Mouse (Mus musculus): ENCODE measurements around the gene Cox19.
A peak's percentile ranks its signal among the peaks of the same experiment; 100 is the strongest.
"Not testable (repeated sequence)": the region's sequence is repeated elsewhere in the genome, so short reads cannot be mapped to it uniquely, and the experiment has no call there.

The Cox19 gene

DNA sequence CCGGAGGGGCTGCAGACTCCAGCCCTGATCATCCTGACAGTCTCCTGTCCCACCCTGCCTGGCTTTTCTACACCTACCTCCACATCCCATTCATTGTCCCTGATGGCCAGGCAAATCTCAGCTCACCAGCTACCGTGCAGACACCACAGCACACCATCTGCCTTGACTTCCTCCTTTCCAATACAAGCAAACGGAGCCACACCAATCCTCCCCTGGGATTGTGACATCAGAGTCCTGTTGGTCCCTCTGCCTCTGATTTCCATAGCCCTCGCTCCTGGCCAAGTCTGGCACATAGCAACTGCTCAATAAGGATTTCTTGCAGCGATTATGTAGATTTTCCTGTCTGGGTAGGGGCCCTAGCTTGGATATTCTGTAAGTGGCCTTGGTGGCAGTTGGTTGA, at the start of gene Cox19:
Gene Cox19, minus strand, starts transcription at position 285 of the 400 bp plus-strand sequence.
- DNase-seq (ENCODE audit: low read depth, low spot score) = no peak

DNA sequence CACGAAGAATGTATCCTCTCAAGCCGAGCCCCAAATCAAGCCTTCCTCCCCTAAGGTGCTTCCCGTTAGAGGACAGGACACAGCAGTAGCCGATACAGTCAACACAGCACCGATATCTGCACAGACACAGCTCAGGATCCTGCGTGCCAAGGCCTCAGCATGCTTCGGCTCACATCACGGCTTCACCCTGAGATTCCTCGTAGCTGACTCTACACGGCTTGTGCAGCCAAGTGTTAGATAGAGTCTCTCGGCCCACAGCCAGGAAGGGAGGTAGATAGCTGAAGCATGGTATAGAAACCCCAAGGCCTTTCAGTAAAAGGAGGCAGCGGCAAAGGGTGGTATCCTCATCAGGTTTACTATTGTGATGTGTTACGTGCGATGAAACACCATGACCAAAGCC, 48.8 kb upstream of the Cox19 start:
- no peak for DNase-seq (ENCODE audit: low read depth, low spot score)

DNA sequence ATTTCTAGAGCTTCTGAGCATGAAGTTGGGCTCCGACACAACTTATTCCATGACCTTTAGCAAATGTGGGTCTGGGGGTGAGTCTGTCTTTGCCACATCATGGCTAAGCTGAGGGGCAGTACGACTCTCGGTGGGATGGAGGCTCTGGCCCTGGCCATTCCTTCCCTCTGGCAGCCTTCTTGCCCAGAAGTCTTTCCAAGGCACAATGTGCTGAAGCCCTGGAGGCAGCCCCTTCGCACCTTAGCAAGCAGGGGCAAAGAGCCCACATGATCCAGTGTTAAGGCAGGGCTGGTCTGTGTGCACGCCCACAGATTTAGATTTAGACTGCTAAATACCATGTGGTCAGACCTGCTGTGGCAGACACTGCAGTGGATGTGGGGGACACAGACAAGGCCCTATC, 47.6 kb upstream of the Cox19 start:
- no peak for DNase-seq (ENCODE audit: low read depth, low spot score)

DNA sequence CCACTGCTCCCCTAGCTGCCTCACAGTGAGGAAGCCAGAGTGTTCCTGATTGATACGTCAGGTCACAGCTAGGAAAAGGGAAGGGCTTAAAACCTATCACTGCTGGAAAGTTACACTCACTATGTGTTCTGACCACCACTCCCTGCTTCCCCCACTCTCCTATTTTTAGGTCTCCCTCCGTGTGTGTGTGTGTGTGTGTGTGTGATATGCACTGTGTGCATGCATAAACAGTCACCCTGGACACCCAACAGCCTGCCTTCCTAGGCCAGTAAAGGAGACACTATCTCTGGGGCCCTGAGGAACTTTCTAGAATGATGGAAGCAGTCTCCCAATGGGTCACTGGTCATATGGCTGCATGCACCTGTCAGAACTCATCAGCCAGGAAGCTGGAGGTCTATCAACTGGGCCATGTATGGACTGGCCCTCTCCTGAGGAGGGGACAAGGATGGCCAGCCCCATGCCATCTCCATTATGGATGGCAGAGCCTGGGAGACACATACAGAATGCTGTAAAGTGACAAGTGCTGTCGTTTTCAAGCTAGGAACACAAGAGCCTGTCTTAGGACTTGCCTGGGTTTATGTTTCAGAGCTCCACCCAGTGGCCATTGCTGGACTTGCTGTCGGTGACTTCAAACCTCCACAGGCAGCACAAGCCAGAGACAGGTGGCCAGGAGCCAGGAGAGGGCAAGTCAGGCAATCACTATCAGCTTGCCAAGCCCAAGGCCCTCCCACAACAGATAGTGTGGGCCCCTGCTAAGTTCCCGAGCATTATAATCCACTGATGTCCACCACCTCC, 46.9 kb upstream of the Cox19 start:
- peak; percentile 92 for DNase-seq (ENCODE audit: low read depth, low spot score)

DNA sequence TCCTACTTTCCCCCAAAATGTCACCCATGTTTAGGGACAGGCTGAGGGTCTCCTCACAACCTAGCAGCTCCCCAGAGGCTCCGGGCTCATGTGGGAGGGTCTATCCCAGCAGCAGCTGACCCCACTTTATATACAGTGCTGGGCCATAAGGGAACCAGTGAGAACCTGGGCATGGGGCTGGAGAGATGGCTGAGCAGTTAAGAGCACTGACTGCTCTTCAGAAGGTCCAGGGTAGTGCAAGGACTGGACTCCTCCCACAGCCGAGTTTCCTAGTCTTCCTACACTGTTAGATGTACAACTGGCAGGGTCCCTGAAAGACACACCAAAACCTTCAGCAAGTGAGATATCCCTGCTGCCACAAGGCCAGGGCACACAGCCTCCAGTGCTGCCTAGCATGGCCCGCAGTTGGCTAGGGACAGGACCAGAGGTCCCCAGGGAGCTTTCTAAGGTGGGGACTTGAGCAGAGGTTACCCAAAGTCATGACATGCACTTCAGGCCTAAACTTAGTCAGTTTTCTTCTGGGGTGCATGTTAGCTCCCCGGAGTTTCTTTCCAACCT, 46.2 kb upstream of the Cox19 start:
- no peak for DNase-seq (ENCODE audit: low read depth, low spot score)

DNA sequence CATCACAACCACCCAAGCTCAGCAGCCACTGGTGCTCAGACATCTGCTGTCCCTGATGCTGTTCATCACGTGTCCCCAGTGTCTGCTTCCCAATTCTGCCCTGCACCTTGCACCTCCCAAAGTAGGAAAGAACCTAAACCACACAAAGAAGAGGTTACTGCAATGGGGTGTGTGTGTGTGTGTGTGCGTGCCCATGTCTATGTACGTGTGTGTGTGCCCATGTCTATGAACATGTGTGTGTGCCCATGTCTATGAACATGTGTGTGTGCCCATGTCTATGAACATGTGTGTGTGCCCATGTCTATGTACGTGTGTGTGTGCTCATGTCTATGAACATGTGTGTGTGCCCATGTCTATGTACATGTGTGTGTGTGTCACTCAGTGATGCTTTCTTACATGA, 44.3 kb upstream of the Cox19 start:
- DNase-seq (ENCODE audit: low read depth, low spot score) = no peak

DNA sequence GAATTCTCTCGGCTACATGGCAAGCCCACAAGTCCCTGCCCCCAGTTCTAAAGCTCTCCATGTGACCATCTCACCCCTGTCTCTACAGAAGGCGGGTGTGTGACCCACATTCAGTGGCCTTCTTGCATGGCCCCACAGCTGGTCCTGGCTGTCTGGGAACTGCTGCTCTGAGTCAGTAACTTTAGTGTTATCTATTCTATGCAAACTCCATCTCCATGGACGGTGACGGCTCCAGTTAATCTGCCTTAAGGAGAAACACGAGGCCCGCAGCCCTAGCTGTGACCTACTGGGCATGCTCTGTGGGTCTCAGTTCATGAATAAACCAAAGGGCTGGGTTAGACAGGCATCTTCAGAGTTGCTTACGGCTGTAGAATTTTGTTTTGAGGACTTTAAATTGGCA, 43.2 kb upstream of the Cox19 start:
- DNase-seq (ENCODE audit: low read depth, low spot score) = no peak

DNA sequence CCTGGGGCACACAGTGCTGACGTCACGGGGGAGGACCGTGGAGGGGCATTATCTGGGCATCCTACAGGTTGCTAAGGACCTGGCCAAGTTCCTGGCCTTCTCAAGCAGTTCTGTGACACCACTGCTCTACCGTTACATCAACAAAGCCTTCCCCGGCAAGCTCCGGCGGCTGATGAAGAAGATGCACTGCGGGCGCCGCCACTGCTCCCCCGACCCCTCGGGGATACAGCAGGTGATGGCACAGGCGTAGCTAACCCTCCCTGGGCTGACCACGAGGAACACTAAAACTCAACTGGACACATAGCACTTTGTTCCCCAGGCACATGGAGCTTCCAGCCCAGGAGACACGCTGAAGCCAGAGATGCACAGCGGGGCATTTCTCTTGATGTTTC, 42.0 kb upstream of the Cox19 start:
- DNase-seq (ENCODE audit: low read depth, low spot score) = no peak

DNA sequence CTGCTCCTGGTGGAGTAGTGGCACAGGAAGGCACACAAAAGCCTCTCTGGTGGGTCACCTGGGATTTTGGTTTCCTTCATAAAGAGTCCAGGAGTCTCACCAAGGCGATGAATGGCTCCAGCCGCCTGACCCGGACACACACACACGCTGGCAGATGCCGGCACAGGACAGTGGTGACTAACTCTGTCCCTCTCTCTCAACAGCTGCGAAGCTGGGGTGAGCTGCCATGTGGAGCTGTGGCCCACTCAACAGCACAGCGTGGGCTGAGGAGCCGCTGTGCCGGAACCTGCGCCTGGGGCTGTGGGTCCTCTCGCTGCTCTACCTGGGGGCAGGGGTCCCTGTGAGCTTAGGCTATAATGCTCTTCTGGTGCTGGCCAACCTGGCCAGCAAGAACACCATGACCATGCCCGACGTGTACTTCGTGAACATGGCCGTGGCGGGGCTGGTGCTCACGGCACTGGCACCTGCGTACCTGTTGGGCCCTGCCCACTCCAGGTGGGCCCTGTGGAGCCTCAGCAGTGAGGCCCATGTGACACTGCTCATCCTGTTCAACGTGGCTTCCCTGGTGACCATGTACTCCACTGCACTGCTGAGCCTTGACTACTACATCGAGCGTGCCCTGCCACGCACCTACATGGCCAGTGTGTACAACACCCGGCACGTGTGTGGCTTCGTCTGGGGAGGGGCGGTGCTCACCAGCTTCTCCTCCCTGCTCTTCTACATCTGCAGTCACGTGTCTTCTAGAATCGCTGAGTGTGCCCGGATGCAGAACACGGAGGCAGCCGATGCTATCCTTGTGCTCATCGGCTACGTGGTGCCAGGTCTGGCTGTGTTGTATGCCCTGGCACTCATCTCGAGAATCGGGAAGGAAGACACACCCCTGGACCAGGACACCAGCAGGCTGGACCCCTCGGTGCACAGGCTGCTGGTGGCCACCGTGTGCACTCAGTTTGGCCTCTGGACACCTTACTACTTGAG, 41.3 kb upstream of the Cox19 start:
- DNase-seq (ENCODE audit: low read depth, low spot score) = no peak

DNA sequence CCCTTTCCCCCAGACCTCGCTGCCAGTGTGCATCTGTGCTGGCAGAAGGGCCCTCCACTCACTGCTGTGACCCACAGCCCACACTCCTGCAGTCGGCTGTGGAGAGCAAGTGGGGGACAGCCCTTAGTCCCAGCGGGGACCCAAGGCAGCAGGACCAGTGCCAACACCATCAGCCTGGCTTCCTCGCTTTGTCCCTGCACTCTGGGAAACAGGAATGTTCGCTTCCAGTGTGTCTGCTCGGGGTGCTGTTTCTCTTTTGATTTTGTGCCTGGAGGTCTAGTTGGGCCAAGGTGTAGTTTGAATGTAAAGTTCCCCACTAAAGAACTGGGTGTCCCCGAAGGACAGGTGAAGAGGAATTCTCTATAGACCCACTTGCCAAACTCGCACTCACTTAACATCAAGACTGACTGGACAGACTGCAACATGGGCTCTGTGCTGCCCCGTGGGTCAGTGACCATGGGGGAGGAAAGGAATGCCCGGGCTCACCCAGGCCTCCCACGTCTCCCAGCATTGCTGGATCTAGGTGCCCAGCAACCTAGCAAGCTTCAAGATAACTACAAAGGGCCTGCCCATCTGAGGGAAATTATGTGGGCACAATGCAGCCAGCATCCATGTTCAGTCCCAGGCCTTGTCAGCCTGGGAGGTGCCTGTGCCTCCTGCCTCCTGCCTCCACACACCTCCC, 40.2 kb upstream of the Cox19 start:
- DNase-seq (ENCODE audit: low read depth, low spot score) = no peak

DNA sequence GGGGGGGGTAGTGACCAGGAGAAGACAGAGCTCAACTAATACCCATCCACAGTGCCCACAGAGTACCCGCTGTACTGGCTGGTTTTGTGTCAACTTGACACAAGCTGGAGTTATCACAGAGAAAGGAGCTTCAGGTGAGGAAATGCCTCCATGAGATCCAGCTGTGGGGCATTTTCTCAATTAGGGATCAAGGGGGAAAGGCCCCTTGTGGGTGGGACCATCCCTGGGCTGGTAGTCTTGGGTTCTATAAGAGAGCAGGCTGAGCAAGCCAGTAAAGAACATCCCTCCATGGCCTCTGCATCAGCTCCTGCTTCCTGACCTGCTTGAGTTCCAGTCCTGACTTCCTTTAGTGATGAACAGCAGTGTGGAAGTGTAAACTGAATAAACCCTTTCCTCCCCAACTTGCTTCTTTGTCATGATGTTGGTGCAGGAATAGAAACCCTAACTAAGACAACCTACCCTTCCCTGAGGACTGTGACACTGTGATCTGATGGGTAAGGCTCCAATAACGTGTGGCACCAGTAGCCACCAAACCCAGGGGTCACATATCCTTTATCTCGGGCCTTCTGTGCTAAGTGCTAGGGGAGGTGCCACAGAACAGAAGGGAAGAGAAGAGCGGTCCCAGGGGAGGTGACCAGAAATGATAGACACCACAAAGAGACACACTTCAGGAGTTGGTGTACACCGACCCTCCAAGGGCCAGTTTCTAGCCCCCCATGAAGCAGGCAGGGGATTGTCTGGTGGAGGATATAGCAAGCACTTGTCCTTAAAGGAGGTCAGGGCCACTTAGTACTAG, 39.3 kb upstream of the Cox19 start:
- DNase-seq (ENCODE audit: low read depth, low spot score) = not testable (repeated sequence)

DNA sequence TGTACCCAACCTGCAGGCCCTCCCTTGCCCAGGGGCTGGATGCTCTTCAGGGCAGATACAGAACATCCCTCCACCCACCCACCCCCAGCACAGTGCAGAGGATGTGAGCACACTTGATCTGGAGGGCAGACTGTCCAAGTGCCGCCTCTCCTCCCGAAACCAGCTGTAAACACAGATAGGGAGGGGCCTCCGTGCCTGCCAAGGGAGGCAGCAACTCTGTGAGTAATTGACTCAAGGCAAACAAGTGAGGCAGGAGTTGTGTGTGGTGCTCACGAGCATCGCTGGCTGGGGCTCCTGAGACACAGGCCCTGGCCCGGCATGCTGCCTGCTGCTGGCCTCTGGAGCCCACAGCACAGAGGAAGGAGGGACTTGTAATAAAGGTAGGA, 38.5 kb upstream of the Cox19 start:
- no peak for DNase-seq (ENCODE audit: low read depth, low spot score)

DNA sequence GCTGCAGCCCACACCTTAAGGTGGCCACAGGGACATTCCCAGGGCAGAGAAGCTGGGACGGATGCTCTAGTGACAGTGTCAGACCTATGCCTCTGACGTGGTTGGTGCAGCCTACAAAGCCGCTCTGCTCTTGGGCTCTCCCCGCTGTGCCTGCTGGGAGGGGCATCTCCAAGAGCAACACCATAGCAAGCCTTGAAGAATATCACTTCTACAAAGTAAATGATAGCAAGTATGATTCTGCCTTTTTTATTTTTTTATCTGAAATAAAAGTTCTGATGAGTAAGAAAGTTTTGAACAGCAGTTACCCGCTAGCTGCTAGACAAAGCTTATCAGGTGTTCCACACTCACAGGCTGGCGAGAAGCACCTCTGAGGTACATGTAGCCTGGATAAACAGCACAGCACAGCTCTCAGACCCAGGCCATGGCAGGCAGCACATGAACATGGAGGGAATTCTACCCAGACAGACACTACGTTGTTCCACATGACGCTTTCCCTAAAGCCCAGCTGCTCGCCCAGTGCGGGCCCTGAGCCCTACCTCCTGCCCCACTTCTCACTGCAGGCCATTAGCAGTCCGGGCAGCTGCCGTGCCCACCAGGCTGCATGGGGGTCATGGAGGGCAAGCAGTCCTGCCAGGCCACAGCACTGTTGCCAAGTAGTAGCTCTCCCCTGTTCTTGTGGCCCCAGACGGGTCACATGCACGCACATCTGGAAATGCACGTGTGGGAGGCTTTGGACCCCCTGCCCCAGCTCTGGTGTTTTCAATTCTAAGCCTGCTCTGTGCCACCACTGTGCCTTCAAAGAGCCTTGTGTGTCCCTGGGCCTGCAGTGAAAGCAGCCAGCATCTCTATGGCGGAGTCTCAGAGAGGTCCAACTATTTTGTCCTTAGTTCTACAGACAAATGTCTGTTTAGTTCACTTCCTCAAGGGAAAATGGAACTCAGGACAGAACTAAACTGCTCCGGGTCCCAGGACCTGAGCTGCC, 37.8 kb upstream of the Cox19 start:
- DNase-seq (ENCODE audit: low read depth, low spot score) = no peak

DNA sequence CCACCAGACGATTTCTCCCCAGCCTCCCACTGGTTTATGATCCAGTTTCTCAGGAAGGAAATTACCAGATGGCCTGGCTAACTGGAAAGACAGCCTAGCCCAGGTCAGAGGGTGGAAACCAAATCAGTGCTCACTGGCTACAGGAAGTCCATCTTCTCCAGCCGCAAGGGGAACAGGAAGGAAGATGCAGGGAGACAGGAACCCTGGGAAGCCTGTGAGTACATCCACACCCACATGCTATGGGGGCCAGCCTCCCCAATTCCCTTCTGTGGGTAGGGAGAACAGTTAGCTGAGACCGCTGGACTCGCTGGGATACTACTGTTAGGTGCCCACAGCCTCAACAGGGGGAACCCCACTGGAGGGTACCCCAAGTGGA, 37.0 kb upstream of the Cox19 start:
- DNase-seq (ENCODE audit: low read depth, low spot score) = no peak

DNA sequence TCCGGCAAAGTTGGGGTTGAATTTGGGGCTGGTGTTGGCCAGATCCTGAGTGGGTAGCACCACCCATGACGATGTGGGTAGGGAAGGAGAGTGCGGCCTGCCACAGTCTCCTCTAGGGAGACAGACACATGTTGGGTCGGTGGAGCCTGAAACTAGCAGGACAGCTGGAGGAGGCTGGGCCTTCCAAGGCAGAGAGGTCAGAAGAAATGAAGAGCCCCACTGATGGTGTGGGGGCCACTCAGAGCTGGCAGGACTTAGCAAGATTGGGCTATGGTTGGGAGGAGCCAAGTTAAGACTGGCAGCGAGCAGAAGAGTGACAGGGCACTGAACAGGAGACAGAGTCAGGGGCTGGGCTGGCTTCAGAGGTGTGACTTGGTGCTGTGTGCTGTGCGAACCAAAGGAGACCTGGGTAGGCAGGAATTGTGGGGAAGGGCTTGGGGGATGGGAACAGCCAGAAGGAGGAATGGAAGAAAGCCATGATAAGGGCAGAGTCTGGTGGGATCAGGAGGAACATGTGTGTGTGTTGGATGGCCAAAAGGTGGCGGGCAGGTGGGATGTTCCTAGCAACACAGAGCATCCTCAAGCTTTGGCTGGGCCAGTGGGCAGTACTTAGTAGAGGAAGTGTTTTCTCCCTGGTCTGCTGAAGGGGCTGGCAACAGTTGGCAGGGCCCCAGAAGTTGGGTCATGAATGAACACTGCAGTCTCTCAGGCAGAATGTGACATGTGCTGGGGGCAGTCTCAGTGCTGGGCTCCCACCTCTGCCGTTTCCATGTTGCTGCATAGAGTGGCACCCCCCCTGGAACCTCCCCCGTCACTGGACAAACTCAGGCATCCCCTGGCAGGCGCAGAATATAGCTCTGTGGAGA, 36.3 kb upstream of the Cox19 start:
- no peak for DNase-seq (ENCODE audit: low read depth, low spot score)

DNA sequence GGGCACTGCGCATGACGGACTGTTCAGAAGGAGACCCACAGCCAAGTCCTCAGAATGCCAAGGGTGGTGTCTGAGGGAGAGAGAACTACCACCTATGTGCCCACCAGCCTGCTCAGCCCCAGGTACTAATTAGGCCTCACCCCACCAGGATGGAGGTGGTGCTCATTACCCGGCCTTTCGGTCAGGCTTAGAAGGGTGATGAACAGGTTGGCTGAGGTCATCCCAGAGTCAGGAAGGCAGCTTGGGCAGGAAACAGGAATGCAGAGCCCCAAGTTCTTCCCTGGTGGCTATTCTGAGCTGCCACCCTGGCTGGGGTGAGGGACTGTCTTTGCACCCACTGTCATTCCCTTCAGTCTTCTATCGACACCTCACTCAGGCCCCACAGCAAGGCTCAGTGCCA, 34.8 kb upstream of the Cox19 start:
- DNase-seq (ENCODE audit: low read depth, low spot score) = no peak

DNA sequence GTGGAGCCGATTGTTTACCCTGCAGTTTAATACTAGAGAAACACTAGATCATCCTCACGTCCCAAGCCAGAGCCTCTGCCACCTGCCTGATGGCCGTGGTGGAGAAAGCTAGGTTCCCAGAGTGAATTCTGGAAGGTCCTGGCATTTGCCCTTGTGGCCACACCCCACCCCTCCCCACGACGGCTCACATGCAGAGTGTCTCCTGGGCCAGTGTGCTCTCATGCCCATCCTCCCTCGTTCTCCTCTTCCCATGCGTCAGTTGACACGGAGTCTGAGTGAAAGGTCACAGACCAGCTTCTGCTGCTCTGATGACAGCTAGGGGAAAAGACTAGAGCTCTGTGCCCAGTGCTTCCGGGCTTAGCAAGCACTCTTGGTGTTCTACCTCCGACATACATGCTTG, 33.3 kb upstream of the Cox19 start:
- no peak for DNase-seq (ENCODE audit: low read depth, low spot score)

DNA sequence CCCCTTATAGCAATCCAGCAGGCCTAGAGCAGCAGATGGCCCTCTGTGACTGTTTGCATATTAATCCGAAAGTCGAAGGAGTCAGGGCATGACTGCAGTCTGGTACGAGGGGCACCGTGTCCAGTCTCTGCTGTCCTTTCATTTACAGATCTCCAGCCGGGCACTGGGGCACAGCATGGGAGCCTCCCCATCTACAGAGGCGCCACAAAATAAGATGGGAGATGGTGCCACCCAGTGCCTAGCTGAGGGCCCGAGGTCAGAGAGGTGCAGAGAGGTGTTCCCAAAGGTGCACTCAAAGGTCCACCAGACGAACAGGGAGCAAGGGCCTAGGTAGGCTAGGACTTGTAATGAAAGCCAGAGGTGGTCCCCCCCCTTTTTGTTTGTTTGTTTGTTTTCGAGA, 32.0 kb upstream of the Cox19 start:
- no peak for DNase-seq (ENCODE audit: low read depth, low spot score)

DNA sequence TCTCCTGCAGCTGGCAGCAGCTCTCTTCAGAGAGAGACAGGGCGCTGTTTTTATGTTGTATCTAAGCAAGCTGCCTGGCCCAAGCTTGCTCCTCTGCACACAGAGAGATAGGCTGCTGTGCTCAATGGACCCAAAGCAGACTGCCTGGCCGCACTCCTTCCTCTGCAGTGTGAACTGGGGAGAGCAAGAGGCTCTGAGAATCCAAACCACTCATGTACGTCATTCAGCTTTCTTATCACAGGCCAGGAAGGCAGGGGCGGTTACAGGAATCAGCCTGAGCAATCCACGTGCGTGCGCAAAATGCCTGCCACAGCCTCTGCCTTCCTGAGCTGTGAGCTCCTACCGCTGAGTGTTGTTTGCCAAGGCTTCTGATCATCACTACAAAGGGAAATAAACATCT, 31.5 kb upstream of the Cox19 start:
- DNase-seq (ENCODE audit: low read depth, low spot score) = peak; percentile 70

Measured in telencephalon, adult 2 months (tissue).